Mouse (Mus musculus): ENCODE measurements at regions not wholly inside any gene's neighbourhood (a gene's known extent, or its start where the extent isn't known, plus 50 kb on each side); places are given as distances from the start of the nearest gene placed in this dataset.

DNA sequence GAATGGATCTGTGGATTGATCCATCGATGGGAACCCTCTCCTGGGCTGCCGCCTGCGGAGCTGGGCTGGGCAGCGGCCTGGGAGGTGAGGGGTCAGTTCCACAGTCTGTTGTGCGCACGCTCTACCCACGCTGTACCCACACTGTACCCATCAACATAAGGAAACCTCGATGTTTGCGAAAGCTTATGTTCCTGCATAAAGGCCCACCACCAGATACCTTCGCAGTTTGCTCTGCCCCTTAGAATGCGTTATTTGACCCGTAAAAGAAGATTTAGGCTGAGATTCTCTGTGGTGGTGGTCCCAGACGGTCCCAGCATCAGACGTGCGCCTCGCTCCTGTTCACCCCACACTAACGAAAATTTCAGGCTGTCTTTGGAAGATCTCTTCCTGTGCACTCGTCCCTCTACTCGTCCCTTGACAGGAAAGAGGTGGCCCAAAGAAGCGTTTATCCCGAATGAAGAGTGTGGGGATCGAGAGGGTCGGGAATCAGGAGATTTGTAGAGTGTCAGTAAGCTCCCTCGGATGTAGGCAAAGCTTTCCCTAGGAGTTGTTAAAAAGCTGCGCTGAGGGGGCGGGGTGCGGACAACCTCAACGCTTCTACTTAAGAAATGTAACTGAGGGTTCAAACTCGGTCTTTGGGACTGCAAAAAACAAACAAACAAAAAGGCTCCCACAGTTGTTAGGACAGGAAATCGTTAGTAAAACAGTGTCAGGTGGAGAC lies 123.9 kb downstream of the Tmem161b start:
- no peak for DNase-seq (ENCODE audit: low spot score)

DNA sequence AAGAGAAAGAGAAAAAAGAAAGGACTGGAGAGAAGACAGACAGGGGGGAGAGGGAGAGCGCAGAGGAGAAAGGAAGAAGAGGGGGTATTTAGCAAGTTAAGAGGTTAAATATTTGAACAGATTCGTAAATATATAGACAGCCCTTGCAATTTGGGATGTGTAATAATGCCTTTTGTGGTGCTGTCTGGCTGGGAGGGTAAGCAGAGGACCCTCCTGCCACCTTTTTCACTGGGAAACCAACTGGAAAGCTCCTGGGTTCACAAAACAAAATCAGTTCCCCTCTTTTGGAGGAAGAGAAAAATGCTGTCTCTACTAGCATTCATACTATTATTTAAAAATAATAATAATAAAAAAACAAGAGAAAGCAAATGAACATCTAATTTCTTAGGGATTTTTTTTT lies 124.5 kb downstream of the Tmem161b start:
- no peak for DNase-seq (ENCODE audit: low spot score)

DNA sequence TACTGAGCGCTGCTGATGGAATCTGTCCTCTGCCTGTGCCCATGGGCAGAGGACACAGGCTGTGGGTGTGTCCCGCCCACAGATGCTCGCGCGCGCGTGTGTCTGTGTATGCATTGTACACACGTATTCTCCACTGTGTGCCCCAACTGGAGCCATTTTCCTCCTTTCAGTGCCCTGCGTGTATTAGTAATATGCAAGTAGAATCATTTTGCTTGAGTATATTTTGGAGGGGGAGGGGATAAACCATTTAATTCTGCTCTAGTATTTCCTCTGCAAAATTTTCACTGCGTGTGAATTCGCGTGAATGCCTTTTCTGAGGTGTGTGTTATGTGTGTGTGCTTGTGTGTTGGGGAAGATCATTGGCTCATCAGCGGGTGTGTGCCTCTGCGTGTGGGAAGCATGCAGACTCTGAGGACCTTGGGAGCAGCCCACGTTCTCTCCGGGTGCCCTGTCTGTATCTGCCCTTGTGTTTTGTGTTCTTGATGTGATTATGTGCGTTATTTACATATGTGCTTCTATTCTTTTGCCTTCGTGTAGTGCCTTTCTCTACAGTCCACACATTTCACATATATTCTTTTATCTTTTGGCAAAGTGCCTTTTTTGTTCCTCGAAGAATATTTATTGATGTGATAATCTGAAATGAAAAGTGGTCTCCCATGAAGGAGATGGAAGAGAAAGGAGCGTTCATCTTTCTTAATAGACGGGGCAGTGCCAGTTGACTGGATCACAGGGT lies 125.3 kb downstream of the Tmem161b start:
- DNase-seq (ENCODE audit: low spot score): no peak

DNA sequence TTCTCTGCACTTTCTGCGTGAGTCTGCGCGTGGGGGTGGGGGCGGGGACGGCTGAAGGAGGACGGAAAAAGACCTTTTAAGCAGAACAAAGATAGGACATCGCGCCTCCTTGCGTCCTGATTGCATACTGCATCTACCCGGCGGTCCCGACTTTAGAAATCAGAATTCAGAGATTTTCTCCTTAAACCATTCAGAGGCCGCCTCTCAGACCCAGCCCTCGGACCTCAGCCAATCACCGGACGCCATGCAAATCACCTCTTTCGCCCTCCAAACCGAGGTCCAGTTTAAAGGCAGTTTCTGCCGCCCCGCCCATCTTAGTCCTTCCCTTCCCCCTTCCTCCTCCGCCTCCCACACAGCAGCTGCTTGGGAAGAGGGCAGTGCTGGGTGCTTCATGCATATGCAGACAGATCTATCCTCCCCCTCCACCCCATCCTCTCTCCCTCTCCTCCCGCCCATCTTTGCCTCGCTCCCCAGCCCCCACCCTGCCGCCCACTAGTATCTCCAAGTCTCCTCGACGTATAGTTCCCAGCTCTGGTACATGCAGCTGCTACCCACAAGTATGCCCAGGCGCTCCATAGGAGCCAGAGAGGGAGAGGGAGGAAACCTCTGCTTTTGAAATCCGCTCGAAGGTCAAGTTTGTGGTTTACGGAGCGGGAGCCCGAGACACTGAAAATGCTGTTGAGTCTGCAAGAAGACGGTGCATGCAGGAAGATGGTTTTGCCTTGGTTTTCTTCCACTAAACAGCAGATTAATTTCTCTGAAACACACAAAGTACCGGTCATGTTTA lies 126.0 kb downstream of the Tmem161b start:
- peak; percentile 93 for DNase-seq (ENCODE audit: low spot score)

DNA sequence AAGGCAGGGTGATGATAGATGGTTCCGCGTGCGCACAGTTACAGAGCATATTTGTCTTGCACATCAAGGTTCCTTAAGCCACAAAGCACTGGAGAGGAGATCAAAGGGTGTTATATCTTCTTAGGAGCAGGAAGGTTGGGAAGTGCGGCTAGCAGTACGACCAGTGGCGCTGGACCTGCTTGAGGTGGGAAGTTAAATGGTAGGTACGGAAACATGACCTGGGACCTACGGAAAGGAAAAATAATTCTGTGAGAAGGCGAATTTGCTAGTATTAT lies 126.5 kb downstream of the Tmem161b start:
- DNase-seq (ENCODE audit: low spot score): no peak

DNA sequence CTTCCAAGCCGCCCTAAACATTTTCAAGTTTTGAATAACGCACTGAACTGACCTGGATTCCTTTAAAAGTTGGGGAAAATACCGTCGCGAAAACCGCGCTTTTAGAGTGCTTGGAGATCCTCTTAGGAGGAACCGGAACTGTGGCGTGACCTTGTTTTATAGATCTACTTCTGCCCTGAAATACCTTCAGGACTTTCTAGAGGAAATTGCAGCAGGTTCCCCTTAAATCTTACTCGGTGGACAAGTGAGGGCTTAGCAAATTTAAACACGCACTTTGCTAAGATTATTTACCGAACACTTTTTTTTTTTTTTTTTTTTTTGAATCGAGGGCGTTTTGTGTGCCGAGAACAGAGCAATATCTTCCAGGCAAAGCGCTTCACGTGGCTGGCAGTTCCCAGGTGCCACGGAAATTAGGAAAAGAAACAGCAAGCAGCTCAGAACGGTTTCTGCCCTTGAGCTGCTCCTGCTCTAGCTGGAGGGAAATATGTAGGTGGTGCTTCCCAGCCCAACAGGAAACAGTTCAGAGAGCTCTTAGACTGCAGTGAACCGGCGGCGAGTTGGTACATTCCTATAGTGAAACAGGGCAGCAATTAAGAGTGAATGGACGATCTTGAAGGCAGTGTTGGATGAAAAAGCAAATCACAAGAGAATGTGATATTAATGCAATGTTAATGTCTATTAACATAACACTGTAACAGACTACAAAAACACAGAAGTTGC lies 127.1 kb downstream of the Tmem161b start:
- DNase-seq (ENCODE audit: low spot score): no peak

DNA sequence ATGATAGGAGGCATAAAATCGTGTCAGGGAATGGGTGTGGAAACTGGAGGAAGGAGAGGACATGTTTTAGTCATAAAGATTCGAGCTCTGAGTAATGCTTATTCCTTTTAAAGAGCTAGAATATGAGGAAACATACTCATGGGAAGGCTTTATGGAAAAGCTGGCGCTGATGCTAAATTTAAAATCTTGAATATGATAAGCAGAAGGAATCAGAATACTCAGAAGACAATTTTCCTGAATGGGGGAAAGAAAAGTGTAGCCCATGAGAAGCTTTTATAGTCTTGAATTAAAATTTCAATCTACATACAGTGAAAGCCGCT lies 127.6 kb downstream of the Tmem161b start:
- DNase-seq (ENCODE audit: low spot score): no peak

DNA sequence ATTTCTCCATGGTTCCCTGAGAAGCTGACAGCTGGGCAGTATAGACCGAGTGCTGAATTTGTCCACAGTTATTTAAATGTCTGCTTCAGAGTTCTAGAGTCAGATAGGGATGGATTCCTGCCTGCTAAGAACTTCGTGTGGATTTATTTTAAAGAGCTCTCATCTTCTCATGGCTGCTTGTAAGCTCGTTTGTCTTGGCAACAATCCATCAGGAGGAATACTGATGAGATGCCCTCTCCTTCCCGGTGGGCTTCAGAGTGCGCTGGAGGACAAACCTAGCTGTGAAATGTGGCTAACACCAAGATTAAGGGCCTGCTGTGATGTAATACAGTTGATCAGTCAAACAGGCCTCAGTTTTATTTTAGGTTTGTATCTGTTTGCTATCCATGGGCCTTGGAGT lies 128.7 kb downstream of the Tmem161b start:
- no peak for DNase-seq (ENCODE audit: low spot score)

DNA sequence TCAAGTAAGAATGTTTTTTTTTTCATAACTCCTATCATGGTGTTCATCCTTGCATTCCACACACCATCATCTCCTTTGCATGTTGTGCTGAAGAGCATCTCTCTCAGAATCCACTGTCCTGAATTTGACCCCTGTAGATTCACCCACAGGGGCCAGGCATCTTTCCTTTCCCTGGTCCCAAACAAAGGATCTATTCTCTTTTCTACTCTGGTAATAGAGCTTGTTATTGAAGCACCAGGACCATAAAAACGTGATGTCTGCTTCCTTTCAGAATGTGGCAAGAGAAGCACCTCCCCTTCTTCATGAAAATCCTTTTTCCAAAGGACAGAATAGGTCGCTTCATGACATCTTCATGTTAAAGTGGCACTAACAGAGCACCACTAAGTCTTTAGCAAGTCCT lies 134.4 kb downstream of the Tmem161b start:
- DNase-seq (ENCODE audit: low spot score): no peak

DNA sequence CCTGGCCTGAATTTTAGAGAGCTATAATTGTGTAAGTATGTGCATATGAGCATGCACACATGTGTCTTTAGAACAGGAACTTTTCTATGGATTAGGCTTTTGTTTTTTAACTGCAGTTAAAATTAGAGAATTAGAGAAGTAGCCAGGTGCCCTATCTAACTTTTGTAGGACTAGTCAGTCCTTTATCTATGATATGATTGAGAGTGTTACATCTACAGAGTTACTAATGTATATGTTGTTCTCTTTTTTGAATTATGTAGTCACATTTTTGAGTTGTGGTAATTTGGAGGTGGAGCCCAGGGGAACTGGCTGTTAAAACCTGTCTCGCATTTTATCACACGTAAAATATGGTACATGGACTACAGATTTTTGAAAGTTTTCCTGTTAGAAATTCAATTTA lies 138.4 kb downstream of the Tmem161b start:
- DNase-seq (ENCODE audit: low spot score): no peak

DNA sequence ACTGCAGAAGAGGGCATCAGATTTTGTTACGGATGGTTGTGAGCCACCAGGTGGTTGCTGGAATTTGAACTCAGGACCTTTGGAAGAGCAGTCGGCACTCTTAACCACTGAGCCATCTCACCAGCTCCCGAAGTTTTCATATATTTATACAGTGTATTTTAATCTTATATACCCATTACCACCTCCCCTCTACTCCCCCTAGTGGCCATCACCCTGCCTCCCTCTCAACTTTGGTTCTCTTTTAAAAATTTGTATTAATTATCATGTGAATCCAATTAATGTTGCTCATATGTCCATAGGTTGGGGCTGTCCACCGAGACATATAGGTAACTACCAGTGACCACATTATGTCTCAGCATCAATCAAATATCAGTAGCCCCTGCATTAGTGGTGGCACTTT lies 142.0 kb downstream of the Tmem161b start:
- DNase-seq (ENCODE audit: low spot score): no peak

DNA sequence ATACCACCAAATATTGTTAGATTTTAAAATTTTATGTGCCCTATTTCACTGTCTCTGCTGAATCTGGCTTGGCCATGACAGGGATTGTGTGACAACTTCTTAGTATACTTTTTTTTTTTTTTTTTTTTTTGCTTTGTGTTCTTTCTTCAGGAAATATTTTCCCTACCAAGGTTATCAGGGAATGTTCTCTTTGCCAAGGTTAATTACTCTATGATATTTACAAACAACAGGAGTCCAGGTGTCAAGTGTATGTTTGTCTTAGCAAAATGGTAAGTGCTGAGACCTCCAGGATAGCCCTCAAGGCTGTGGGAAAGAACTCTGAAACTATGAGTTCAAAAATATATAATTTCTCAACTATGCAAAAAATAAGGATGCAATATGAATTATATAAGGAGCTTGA lies 143.4 kb downstream of the Tmem161b start:
- no peak for DNase-seq (ENCODE audit: low spot score)

DNA sequence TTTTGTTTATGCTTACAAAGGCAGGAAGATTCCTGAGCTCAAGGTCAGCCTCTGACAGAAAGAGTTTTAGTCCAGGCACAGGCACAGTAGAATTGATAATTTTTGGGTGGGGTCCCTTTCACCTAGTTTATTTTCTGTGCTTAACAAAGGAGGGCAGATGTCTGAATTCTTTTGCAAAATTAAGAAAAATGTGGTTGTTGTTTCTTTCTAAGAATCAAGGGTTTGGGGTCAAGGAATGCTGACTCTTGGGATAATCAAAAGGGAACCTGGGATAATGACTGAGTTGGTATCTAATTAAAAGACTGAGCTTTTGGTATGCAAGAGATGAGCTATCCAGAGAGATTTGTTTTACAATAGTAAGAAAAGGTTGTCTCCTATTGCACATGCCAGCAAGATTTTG lies 143.9 kb downstream of the Tmem161b start:
- no peak for DNase-seq (ENCODE audit: low spot score)

DNA sequence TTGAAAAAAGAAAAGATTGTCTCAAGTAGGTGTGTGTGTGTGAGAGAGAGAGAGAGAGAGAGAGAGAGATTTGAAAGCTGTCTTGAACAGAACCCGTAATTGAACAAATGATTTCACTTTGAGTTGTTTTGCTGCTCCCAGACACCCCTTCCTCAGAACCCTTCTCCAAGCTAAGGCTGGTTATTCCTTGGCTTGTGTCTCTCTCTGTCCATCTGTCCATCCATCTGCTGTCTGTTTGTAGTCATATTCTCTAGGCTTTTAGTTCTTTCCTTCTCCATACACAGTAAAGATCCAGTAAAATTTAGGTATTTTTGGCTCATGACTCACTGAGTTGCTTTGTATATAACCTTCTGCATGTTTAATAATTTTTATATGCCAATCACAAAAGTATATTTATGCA lies 144.7 kb downstream of the Tmem161b start:
- no peak for DNase-seq (ENCODE audit: low spot score)

DNA sequence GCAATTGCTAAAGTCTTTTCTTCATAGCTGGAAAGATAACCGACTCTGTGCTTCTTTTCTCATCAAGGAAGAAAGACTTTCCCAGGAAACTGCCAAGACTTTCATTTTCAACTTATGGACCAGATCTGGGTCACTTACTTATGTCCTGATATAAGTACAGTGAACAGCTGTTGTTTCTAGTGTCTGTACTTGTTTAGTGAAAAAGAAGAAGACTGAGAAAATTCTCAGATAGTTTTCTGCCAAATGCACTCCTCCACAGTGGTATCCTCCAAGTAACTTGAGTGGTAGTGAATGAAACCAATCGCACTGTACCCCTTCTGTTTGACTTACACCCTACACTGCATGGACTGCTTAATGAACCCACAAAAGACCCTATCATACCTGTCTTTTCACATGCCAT lies 146.1 kb downstream of the Tmem161b start:
- DNase-seq (ENCODE audit: low spot score): no peak

DNA sequence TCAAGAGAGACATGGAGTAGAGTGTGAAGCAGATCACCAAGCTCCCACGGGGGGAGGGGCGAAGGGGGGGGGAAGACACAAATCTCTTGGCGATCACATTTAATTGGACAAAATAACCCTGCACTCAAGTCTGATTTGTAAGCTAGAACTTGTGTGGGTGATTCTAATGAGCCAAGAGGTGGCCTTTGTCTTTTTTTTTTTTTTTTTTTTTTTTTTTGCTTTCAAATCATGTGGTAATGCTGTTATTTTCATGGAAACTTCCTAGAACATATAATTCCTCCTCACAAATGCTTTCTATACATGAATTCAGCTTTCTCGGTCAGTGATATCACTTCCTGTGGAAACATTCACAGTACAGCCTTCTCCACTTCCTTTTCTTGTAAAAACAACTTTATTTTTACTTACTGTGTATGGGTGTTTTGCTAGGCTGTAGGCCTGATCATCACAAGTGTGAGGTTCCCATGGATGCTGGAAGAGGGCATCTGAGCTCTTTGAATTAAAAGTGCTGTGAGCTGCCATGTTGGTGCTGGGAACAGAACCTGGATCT lies 152.7 kb downstream of the Tmem161b start:
- no peak for DNase-seq (ENCODE audit: low spot score)

DNA sequence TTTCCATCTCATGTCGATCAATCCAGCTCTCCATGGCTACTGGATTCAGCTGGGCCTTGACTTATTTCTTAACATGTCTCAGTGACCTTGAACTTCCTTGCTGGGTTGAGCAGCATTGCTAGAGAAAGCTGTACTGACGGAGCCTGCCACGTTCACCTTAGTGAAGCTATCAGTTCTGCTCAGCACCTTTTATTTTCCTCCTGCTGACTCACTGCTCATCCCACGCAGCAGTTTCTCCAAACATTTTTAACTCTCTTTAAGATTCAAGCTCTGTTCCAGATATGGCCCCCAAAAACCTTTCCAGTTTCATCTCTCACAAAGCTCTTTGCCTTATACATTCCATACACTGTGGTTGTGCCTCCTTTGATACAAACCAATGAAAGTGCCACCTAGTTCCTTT lies 153.8 kb downstream of the Tmem161b start:
- DNase-seq (ENCODE audit: low spot score): no peak

DNA sequence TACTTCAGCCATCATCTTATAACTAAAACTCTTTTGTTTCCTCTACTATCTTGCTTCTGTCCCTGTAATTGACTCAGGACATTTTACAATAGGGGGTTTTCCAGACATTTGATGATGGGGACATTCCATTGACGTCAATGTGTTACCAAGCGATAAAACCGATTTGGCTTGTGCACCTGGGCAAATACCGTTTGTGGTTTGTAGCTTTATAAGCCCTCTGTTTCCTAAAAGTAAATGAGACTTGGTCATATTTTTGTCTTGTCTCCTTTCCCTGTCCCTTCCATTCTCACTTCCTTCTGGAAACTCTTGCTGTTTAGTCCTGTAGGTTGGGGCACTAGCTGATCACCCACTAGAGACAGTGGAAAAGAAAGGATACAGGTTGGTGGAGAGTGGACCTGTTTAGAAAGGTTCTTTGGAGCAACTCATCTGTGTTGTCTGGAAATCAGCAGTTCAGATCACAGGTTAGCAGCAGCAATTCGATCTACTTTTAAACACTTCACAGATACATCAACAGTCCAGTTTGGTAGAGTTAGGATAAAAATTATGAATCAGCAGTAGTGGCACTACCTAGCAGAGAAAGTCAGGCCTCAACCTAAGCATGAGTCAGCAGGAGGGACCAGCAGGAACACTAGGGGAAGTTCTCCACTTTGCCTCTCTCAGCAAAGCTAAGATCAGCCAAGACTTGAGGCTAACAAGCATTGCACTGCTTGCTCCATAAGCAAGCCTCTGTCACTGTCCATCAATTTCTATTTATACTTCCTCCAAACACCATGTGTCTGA lies 156.6 kb downstream of the Tmem161b start:
- no peak for DNase-seq (ENCODE audit: low spot score)

DNA sequence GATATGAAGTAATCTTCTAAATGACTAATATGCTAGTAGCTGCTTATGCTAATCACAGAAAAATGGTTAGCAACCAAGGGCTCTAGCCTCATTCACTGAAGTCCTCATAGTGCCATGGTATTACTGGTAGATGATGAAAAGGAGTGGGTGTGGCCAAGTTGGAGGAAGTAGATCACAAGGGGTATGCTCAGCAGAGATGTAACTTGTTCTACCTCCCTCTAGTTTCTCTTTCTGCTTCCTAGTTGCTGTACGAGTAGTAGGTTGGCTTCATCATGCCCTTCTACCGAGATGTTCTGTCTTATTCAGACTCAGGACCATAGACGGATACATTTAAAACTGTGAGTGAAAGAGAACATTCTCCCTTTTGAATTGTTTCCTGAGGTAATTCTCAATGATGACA lies 169.5 kb downstream of the Tmem161b start:
- no peak for DNase-seq (ENCODE audit: low spot score)

DNA sequence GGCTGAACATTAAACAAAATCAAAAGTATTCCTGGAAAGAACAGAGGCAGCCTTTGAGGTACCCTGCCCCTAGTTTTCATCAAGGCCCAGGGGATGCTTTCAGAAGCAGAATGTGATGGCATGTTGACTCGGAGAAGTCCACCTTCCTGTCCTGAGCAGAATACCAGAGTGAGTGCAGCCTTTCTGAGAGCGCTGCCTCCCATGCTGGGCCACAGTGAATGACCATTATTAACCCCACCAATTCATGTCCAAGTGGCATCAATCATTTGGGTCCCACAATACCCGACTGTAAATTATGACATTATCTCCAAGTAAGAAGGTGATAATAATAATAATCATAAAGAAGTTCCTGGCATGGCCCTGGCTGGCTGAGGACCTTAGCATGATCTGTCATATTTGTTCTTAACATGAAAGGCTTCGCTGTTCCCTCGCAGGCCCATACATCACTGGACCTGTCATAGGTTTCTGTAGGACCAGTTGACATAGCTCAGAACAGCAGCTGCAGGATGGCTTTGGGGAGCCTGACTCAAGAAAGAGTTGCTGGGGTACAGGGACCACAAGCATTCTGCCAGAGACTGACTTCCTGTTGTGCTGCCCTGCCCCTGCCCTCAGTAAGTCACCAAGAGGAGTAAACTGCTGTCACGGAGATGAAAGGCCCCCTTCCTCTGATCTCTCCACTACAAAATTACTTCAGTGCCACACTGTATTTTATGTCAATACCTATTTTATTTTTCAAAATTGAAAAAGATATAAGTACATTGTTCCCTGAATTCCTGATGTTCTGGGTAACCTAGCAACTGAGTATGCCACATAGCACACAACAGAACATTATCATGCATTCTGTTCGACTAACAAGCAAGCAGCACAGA lies 176.6 kb downstream of the Tmem161b start:
- no peak for DNase-seq (ENCODE audit: low spot score)

Measured in lung, postnatal 25 days (tissue).